Mouse (Mus musculus) adrenal gland, adult 2 months (tissue): Measurements from ENCODE around the gene Ccdc85c. TPM values are rescaled to one million over a fixed set of nuclear protein-coding genes. Genes with fewer than 3 reads are reported as not detected.
A peak's percentile ranks its signal among the peaks of the same experiment; 100 is the strongest.

Experiments used
- DNase-seq: peaks from one replicate; pipeline ENCODE4 v3.0.0; 2021
- polyA plus RNA-seq: library from polyadenylated mRNA; depleted of rRNA; stranded (reverse); fragments of >200 nt; gene quantifications from 2 replicates; pipeline ENCODE4 v1.2.3, GENCODE M21; 2012
- total RNA-seq, 2 experiments: library from RNA; stranded (reverse); gene quantifications; 2 replicates each; pipeline ENCODE4 v1.2.3; 2021

Ccdc85c gene
- total and polyA plus RNA-seq, 3 experiments = 19.0 to 38.0 (median 26.9) TPM

- DNase-seq = peak; percentile 63
Measured at GRCm38 (mm10) chr12:108217572-108217971, 57.7 kb downstream of the Ccdc85c start.

DNA sequence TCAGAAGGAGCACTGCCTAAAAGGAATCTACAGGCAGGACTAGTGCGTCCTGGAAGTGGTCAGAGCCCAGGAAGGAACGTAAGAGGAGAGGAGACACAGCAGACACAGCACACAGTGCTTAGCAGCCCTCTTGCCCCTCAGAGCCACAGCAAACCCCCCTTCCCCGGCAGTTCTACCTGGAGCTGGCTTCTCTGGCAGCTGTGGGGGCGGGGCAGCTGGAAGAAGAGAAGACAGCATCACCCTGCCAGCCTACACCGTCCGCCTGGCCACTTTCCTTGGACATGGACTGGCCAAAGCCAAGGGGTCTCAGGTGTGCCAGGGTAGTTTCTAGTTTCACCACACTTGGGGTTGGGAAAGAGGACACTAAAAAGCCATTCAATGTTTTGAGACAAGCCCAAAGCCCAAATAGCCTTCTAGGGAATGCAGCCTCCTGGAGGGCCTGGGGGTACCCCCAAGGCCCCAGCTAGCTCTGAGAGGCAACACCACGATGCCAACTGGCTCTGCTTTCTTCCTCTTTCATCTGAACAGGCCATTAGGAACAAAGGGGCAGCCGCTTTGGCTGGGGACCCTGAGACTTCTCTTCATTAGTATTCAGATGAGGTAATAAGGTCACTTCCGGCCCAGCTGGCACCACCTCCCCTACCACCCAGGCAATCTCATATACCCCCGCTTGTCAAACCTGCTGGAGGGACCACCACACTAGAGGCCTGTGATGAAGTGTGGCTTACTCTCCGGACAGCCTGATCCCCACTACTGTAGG lies 58.4 kb downstream of the Ccdc85c start:
- no peak for DNase-seq

GRCm38 (mm10) chr12:108215090-108215489 lies 60.1 kb downstream of the Ccdc85c start:
- no peak for DNase-seq

- DNase-seq = peak; percentile 38
Measured at GRCm38 (mm10) chr12:108213090-108214041, 61.9 kb downstream of the Ccdc85c start.

GRCm38 (mm10) chr12:108212476-108212875 lies 62.7 kb downstream of the Ccdc85c start:
- DNase-seq = peak; percentile 20

DNA sequence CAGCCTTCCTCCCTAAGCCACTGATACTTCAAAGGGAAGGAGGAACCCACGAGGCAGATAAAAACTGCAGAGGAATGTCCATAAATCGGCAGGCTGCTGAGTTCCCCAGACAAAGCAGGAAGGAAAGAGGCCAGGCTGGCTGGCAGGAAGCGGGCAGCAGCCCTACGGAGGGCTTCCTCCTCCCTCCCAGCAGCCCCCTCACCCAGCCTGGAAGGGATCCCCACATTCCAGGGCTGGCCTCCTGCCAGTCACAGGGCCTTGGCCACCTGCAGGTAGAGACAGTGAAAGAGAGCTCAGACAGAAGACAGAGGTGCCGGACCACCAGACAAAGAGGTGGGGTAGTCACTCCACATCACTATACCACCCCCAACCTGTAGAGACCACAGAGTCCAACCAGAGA lies 63.2 kb downstream of the Ccdc85c start:
- DNase-seq = peak; percentile 31

GRCm38 (mm10) chr12:108210623-108211022 lies 64.6 kb downstream of the Ccdc85c start:
- DNase-seq = no peak

DNA sequence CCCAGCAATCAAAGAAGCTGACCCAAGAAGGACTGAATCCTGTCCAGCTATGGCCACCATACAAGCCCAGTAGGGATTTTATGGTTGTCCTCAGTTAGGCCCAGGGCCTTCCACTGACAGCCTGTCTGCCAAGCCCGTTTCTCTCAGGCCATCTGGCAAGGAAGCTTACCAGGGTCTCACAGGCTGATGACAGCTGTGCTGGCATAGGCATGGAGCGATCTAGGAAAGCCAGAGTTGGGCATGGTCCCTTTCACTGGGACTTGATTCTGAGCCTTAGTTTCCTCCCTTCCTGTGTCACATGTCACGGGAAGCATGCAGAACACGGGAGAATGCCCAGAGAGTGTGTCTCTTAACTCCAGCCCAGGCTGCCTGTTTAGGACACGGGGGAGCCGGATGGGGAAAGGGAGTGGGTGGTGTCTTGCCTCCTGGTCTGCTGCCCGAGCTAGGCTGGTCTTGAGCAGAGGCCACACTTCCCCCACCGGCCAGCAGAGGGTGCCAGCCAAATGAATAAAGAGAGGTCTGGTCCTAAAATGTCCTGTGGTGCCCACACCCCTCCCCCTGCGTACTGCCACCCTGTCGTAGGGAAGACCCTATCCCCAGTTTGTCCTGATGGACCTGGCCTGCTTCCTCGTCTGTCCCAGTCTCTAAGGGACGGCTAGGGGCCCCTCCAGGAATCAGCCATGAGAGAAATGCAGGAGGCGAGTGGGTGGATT lies 66.3 kb downstream of the Ccdc85c start:
- DNase-seq = peak; percentile 69

DNA sequence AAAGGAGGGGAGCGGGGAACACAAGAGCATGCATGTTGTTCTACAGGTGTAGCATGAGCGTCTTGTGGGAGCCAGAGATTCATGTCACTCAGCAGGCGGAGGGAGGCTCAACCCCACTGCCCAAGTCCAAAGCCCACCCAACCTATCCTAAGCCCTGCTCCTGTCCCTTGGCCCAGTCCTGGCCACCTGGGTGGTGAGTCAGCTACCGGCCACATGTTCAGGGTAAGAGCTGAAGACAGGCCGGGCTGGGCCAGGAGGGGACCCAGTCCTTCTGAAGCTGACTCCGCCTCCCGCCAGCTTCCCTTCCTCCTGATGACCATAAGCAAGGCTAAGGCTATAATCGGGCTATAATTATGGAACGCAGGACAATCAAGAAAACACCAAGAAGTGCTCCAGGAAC lies 67.0 kb downstream of the Ccdc85c start:
- DNase-seq = no peak

DNA sequence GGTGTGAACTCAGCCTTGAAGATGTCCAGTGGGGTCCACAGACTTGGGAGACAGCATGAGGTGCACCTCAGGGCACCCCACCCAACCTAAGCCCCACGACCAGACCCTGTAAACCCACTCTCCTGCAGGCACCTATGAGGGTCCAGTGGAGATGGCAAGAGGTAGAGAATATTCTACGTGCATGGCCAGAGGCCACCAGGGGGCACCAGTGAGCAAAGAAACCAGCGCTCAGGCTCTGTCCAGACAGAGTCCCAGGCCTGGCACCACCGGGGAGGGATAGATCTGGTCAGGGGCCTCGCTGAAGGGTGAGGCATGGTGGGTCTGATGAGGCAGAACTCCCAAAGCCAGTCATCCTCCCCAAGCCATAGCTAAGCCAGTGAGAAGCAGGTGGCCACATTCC lies 68.6 kb downstream of the Ccdc85c start:
- DNase-seq = peak; percentile 76

GRCm38 (mm10) chr12:108204978-108205377 lies 70.2 kb downstream of the Ccdc85c start:
- DNase-seq = no peak

GRCm38 (mm10) chr12:108203895-108204294 lies 71.3 kb downstream of the Ccdc85c start:
- no peak for DNase-seq

- DNase-seq = no peak
Measured at GRCm38 (mm10) chr12:108200094-108200493, 75.1 kb downstream of the Ccdc85c start.

- peak; percentile 62 for DNase-seq
Measured at GRCm38 (mm10) chr12:108198447-108198846, 76.8 kb downstream of the Ccdc85c start.

DNA sequence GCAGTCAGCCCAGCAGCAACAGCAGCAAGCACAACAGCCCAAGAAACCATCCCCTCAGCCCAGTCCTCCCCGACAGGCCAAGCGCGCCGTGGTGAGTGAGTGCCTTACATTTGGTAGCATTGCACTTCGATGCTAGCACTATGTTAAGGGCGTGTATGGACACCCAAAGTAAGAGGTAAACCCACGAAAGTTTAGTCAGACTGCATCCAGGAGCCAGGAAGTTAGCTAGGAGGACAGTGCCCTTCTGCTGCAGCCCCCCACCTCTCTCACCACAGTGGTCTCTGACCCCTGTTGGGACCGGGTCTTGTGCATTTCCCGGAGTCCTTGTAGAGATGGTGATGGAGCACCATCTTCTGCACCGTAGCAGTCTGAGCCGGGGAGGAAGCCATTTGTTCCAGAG lies 79.5 kb downstream of the Ccdc85c start:
- DNase-seq = no peak

DNA sequence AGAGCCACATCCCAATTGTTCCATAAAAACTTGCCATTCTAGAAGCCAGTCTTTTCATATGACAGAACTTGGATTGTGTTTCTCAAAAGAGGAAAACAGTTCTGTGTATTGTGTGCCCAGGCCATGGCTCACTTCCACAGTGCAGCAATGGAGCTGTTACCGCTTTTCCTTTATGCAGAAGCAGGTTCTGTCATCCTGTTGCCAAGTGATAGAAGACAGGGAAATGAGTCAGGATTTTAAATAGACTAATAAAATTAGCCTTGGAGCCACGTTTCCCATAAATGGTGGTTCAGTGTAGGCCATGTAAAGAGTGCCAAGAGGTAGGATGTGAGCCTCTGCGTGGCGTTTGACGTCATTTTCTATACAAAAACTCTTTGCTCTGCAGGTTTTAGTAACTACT lies 81.3 kb downstream of the Ccdc85c start:
- DNase-seq = no peak

GRCm38 (mm10) chr12:108187541-108188091 lies 87.6 kb downstream of the Ccdc85c start:
- DNase-seq = no peak

- DNase-seq = no peak
Measured at GRCm38 (mm10) chr12:108181716-108182115, 93.5 kb downstream of the Ccdc85c start.

GRCm38 (mm10) chr12:108179321-108180266 lies 95.6 kb downstream of the Ccdc85c start, which contains the start of gene Ccnk:
Gene Ccnk, plus strand, starts transcription at chr12:108179579.
- DNase-seq = peak; percentile 100

- no peak for DNase-seq
Measured at GRCm38 (mm10) chr12:108179246-108179320, 96.1 kb downstream of the Ccdc85c start, which contains the start of gene Setd3. Gene Setd3, minus strand, starts transcription at chr12:108179314.
